Mouse (Mus musculus): ENCODE data around the gene Fggy.

Fggy gene

DNA sequence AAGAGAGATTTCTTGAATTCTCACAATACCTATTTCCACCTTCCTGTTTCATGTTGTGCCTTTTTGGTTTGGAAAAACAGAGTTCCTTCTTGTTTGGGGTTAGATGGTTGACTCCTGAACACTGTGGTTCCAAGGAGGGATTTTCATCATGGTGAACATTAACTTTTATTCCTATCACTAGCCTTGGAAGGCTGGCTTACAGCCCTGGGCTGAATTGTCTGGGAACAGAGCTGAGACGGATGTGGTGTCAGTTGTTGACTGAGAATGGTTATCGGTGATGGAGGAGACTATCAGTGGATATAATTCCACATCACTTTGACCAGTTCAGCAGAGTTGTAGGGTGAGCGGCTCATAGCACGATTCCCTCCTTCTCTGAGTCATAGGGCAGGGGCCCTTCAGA, 178.7 kb downstream of the Fggy start:
- DNase-seq = no peak

DNA sequence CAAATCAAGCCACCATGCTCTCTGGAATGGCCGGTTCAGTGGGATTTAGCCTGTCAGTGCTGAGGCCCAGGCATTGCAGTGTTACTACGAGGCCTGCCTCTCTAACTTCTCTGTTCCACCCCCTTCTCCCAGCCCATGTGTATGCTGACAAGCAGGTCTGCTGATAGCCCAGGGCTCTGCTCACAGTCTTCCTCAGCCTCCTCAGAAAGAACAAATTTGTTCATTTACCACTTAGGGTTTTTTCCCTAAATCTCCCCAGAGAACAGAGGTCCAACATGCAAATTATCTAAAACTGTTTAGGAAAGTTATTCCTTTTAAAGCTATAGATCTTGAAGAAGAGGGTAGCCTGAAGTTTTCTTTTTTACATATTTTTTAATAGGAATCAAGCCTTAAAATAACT, 179.4 kb downstream of the Fggy start:
- no peak for DNase-seq

DNA sequence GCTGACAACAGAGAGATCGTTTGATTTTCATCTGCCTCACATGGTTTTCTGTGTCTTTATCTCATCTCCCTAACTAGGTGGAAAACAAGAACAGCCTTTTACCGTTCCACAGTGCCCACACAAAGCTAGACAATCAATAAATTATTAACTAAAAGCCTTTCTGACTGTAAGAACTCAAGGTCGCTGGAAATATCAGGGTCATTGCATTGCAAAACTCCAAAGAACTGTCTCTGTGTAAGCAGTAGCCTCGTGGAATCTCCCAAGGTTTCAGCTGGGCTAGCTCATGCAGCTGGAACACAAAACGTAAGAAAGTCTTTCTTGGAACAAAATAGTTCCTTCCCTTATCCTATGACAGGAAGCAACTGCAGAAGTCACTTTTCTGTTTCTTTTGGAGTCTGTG, 180.9 kb downstream of the Fggy start:
- peak; percentile 12 for DNase-seq

DNA sequence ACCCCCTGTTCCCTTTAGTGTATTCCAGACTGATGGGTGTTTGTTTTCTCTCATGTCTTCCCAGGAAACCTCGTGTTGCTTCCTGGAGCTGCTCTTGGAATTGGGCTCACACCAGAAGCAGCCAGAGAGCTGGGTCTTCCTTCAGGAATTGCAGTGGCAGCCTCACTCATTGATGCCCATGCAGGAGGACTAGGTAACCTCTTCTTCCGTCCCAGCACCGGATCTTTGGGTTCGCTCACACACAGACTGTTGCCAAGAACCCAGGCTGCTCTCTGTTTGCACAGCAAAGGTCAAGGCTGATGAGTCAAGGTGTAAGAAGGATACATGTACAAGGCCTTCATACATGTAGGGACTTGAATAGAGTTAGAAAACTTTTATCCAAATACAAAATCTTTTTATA, 181.4 kb downstream of the Fggy start:
- DNase-seq = no peak

DNA sequence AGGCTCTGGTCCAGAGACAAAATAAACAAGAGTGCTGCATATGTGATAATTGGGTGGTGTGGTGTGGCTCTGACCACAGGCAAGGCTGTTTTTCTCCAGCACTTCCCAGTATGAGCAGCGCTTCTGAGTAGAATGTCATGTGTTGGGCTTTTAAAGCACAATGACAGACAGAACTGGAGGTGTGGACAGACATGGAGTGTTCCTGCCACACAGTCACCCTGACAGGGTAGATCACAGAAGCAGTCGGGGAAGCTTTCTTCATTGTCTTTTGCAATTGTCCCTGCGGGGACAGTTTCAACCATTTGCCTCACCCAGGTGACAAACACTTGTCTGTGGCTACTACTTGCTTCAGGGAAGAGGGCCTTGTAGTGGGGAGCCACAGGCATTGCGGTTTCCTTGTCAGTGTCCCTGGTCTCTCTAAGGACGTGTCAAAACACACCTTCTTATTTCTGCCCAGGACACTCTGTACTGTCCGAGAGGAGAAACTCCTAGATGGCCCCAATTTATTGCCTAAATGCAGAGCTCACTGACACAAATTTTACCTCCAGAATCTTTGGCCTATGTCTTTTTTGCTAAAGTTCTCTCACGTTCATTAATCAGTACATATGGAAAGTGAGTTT, 183.9 kb downstream of the Fggy start:
- no peak for DNase-seq

DNA sequence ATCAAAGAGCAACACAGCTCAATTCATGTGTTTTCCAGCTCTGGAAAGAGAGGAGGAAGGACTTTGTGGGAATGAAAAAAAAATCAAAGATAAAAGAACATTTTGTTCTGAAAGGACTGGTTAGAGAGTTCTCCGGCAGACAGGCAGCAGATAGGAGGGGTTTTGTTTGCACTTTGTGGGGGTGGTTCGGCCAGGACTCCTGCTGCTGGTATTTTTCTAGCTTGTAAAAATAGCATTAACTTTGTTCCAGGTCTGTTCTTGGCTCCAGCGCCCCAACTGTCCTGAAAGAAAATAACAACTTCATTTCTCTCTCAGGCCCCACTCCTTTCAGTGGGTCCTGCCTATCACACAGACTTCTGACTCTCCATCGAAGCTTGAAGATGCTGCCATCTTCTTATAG, 185.7 kb downstream of the Fggy start:
- DNase-seq = no peak

DNA sequence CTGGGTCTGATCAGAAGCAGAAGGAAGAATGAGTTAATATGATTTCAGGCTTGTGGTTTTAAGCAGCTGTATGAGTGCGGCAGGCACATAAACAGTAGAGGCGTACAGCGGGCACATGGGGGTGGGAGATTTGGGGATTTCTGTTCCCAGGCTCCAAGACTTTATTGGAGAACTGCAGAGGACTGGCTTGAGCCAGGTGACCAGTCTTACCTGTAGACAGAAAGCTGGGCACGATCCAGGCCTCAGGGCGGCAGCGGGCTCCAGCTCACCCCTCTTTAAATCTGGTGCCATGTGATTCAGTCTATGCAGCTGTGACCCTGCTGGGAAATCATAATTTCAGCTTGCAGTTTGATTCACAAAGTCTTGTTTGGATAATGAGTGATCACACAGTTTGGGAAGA, 189.6 kb downstream of the Fggy start:
- no peak for DNase-seq

DNA sequence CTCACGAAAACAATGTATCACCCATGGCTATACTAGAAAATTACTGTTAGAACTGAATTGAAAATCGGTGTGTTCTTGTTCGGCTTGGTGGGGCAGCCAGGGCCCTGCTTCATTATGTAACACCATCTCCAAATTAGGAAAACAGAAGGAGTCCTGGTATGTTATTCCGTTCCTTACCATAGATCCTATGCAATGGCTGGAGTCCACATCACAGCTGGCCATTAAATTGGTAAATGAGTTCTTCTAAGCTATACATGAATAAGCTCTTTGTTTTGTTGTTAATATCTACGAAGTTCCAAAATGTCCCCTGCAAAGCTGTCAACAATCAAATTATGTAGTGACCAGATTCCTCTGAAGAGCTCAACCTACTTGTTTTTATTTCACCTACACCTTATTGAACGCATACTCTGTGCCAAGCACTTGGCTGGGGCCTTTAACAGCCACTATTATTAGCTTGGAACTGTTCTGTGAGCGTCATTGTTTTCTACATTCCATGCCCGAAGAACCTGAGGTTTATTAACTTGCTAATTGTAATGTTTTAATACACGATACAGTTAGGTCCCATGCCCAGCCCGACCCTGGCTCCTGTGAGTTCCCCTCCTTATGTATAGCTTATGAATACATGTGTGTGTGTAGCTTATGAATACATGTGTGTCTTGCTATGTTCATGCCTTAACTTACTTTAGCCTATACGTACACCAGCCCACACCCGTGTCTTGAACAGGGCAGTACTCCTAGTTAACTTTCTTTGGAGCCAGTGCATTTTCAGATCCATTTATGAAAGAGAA, 190.3 kb downstream of the Fggy start:
- DNase-seq = peak; percentile 11

DNA sequence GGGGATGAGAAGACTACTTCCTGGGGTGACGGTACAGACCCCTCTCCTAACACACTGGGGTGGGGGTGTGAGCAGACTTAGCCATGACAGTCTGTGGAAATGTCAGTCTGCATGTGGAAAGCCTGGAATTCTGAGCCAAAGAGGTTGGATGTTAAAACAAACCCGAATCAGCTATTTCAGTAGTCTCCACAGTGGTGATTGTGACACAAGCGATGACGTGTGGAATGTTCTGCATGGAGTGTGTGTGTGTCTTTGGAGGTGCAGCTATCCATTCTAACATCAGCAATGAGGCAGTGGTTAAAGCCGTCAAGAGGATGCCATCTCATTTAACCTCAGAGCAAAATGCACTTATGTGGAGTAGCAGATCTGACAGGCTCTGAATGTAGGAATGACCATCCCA, 192.9 kb downstream of the Fggy start:
- DNase-seq = no peak

DNA sequence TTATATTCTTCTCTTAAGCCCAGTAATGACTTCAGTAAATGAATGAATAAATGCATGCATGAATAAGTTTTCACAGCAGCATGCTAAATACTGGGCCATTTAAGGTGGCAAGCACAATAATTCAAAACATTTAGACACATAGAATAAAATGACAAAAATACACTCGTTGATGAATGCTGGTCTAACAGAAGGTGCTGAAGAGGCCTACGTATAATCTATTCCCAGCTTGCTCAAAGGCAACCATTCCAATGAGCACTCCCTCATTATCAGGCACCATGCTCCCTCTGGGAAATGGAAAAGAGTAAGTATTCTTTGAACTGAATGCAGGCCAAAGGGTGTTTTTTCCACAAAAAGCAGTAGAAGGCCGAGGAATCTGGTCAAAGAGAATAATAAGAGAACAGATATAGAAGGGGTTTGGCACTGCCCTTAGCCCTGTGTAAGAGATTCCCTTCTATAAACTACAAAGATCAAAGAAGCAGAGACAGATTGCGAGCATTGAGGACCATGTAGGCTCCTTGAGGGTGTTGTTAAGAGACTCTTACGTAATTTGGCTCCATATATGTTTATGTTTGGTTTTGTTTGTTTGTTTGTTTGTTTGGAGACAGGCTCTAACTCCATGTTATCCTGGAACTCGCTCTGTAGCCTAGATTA, 195.4 kb downstream of the Fggy start:
- DNase-seq = no peak

DNA sequence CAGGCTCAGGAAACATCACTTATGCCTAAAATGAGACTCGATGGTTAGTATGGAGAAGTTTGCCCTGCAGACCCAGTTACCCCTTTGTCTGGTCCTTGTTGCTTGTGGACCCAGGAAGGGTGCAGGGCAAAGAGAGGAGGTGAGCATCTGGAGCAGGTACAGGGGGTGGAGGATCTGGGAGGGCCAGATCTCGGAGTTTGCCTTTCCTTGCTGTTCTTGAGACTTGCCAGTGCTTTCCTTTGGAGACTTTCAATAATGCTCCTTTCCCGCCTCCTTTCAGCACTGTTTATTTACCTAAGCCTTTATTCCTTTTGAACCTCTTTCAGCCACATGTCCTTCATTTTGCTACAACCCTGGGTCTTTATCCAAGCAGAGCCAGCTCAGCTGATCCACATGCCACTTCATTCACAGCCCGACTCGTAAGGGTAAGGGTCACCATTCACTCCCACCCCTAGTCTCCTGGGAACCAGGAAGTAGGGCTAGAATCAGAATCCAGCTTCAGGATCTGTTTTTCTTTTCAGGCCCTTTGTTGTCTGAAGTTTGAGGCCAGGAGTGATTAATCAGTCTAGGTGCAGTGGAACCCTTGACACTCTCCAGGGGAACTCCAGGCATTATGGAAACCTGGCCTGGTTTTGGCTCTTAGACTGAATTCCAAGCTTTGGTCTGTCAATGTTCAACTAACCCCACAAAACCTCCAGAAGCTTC, 201.9 kb downstream of the Fggy start:
- DNase-seq = no peak

DNA sequence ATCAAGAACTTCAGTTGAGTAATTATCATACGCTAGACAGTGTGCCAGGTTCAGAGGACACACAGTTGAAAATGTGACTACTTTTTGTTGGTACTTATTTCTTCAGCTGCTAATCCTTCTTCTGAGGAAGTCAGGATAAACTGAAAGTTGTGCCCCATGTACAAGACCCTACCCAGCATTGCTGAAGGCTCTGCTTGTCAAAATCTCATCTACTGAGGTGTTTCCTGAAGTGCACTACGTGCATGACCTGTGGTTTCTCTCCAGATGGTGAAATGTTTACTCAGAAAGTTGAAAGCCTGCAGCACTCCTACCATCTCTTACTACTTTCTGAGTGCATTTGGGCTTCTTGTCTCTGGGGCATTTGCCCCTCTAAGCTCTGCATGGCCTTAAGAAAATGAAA, 208.1 kb downstream of the Fggy start:
- no peak for DNase-seq

DNA sequence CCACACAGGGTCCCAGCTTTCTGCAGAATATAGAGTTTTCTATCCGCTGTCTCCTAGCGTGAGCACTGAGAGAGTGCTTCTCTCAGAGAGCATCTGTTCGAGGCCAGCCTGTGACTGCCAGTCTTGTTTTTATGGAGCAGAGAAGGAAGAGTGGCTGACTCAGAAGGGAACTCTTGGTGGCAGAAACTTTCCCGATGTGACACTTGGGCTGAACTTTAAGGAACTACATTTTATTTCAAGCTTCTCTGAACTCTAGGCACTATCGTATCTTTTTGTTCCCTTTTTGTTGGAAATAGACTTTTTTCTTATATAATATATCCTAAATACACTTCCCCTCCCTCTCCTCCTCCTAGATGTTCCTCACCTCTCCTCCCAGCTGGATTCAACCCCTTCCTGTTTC, 213.2 kb downstream of the Fggy start:
- DNase-seq = no peak

DNA sequence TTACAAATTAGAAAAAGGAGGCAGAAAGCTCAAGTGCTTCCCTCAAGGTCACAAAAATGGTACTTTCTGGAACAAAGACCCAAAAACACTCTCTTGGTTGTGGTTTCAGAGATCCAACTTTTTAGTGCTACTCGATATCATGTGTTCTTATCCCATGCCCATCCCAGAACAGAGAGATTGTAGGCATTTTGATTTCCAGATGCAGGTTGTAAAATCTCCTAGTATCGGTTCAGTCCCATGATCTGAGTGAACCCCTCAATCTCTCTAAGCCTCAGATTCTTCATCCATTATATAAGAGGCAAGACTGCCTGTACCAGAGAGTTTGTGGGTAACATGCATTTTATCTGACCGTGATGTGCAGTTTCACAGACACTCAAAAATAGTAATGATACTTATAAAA, 214.2 kb downstream of the Fggy start:
- DNase-seq = no peak

DNA sequence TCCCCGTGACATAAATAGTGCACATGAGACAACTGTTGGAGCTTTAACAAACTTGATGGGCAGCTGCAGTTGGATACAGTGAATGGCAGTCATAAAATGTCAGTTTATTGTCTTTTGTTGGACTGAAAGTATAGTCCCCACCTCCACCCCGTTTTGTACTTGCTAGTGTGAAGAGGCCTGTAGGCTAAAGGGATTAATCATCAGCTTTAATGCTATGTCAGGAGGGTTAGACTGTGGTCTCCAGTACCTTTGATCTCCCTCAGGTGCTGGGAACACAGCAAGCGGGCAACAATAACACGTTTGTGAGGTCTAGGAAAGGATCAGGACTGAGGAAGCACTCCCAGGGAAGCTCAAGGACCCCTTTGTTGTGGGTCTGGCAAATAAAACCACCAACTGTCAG, 214.6 kb downstream of the Fggy start:
- DNase-seq = no peak

DNA sequence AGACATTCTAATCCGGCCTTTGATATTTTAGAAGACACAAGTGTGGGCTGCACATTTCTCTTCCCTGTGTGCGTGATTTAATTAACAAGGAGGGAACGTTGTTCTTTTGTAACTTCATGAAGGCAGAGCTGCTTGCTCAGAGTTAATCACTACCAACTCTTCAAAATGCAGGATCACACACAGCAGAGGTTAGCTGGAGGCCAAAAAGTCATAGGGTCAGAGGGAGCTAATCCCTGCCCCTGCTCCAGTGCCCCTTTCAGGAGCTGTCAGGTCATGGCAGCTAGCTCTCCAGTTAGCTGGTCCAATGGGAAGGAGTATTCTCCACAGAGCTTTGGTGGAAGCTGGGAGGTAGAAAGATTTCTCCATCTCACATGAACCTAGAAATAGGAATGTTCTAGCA, 215.4 kb downstream of the Fggy start:
- no peak for DNase-seq

DNA sequence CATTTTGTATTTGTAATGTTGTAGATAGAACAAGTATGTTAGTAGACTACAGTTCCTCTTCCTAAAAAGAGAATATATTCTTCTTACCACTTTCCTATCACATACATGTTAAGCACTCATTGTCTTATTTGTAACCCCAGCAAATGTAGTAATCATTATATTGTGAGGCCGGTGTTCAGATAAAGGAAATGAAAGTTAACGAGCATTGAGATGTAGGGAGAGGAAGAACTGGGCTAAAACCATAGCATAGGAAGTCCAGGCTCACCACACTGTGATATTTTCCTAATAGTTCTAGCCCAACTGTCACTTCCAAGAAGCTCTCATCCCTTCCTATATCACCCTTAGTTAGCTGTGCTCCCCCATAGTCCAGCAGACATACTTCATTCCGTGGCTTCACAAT, 218.3 kb downstream of the Fggy start:
- no peak for DNase-seq

DNA sequence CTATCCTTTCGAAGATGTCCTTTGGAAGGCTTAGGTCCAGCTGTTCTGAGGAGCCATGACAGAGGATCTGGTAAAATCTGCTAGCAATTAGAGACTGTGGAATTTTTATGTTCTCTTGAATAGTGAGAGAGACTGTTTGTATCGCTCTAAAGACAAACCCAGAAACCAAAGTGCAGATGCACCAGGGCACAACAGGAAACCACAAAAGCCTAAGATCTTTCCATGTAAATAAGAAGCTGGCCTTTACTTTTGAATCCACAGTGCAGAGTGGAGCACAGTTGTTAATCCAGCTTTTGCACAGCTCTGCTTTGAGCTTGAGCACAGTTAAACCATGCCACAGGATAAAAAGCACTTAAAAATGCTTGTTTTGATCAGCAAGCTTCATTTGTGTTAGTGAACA, 220.5 kb downstream of the Fggy start:
- no peak for DNase-seq

DNA sequence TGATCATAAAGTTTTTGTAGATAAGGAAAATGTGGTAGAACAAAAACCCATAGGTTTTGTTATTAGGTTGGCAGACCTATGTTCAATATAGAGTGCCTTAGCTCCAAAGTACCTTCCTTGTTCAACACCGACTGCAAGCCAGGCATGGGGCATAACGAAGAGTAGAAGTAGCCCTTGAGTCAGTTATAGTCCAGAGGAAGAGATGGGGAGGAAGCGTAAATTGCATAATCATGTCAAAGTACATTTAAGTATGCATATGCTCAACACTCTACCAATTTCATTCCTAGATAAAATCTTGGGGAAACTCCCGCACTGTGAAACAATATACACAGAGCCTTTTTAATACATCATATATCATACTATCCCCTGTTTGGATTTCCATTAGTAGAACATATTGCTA, 221.2 kb downstream of the Fggy start:
- DNase-seq = no peak

DNA sequence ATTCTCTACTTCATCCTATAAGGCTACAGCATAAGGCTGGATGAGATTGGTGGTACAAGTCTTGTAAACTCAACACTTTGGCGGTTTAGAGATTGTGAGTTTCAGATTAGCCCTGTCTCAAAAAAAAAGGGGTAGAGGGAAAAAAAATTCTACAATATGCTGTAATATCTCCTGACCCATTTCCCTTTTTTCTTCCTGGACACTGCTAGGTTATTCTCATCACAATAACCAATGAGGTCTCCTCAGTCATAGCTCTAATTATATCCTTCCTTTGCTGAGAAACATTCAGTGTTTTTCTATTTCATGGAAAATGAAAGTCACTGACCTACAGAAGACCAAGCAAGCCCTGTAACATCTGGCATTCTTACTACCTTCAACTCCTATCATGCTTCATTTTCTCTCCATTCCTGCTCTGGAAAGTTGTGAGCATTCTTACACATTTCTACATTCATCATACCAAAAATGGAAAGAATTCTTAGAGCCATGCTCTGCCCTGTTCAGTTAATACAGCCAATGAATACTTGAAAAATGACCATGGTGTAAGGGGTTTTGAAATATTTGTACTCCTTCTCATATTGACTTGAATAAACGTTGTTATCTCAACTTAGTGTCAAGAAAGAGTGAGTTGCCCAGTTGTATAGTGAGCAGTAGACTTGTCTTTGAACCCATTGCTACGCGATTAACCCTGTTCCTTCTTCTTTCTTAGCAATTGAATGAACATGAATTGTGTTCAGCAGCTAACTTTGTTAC, 227.0 kb downstream of the Fggy start:
- DNase-seq = no peak

DNA sequence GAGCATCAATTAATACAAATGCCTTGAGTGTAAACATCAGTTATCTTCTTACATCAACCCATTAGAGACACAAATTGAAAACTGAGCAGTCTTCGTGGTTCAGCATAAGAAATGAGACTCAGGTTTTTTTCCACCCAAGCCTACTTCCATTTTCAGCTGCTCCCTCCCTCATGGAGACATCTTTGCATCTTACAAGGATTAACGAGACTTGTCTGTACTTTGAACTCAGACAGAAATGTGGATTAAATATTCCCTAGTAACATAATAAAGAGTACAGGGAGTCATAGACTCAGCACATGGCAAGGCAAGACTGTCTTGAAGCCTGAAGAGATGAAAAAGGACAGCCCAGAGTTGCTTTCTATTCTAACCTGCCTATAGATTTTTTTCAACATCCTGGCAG, 230.3 kb downstream of the Fggy start:
- no peak for DNase-seq

DNA sequence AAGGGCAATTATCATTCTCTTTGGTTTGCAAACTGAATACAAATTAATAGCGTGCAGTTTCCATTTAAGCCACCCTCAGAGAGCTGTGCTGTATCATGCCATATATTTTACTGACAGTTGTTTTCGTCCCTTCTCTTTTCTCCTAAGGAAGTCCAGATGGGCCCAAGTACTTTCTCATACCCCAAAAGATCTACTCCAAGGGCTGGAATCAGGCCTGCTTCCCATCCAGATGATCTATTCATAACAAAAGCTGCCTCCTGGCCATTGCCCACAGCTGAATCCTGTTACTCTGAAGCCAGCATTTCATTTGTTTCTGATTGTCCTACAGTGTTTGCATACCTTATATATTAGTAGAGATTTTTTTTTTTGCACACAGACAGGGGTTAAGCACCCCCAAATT, 231.6 kb downstream of the Fggy start:
- no peak for DNase-seq

DNA sequence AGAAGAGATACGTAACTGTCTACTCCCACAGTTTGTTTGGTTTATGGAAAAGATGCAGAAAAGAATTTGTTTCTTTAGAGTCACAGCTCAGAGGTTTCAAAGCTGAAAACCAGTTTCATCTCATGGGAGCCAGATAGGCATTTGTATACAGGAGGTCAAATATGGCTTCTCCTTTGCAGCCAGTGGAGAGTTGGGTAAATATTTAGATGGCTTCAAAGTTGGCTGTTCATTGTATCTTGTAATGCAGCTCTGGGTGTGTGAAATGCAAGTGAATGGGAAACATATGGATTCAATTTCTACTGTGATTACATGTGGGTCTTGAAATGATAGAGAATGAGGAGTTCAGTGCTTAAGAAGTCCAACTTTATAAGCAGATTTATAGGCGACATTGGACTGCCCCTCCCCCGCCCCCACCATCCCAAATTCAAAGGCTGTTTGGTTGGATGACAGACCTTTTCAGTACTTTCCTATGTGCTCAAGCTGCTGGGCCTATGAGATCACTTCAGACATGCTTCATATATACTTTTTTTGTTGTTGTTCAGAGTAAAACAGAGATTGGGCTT, 234.7 kb downstream of the Fggy start:
- DNase-seq = no peak

Measured in retina, postnatal 1 day (tissue).